Mouse (Mus musculus): ENCODE results near the gene Ly6g6f.
A peak's percentile ranks its signal among the peaks of the same experiment; 100 is the strongest.
"Not testable (repeated sequence)": the region's sequence is repeated elsewhere in the genome, so short reads cannot be mapped to it uniquely, and the experiment has no call there.

The Ly6g6f gene

GRCm38 (mm10) chr17:35085208-35085865 is at the start of gene Ly6g6f:
Gene Ly6g6f (minus strand): TSS chr17:35085610.
- no peak for DNase-seq

- peak; percentile 98 for DNase-seq
Observed at GRCm38 (mm10) chr17:35134801-35135590, 49.6 kb upstream of the Ly6g6f start, which contains the start of gene Bag6. Gene Bag6 (plus strand): TSS chr17:35135178.

GRCm38 (mm10) chr17:35133517-35133916 is 48.1 kb upstream of the Ly6g6f start:
- no peak for DNase-seq

- DNase-seq: no peak
Observed at GRCm38 (mm10) chr17:35132174-35132560, 46.8 kb upstream of the Ly6g6f start.

GRCm38 (mm10) chr17:35131500-35132173 is 46.2 kb upstream of the Ly6g6f start, which contains the start of gene Apom:
Gene Apom (minus strand): TSS chr17:35132050.
- no peak for DNase-seq

GRCm38 (mm10) chr17:35131038-35131437 is 45.6 kb upstream of the Ly6g6f start:
- DNase-seq: no peak

GRCm38 (mm10) chr17:35128996-35129395 is 43.6 kb upstream of the Ly6g6f start:
- DNase-seq: no peak

- no peak for DNase-seq
Observed at GRCm38 (mm10) chr17:35127017-35127416, 41.6 kb upstream of the Ly6g6f start.

- peak; percentile 88 for DNase-seq
Observed at GRCm38 (mm10) chr17:35126206-35126611, 40.8 kb upstream of the Ly6g6f start, which contains the start of gene D17H6S53E. Gene D17H6S53E (plus strand): TSS chr17:35126373.

- no peak for DNase-seq
Observed at GRCm38 (mm10) chr17:35125578-35125977, 40.2 kb upstream of the Ly6g6f start.

- no peak for DNase-seq
Observed at GRCm38 (mm10) chr17:35125081-35125480, 39.7 kb upstream of the Ly6g6f start.

- DNase-seq: not testable (repeated sequence)
Observed at GRCm38 (mm10) chr17:35124261-35124896, 39.0 kb upstream of the Ly6g6f start.

GRCm38 (mm10) chr17:35123287-35123686 is 37.9 kb upstream of the Ly6g6f start:
- not testable (repeated sequence) for DNase-seq

GRCm38 (mm10) chr17:35121871-35122303 is 36.5 kb upstream of the Ly6g6f start, which contains the start of gene Csnk2b:
Gene Csnk2b (minus strand): TSS chr17:35122053.
- DNase-seq: peak; percentile 79

- peak; percentile 100 for DNase-seq
Observed at GRCm38 (mm10) chr17:35121143-35121799, 35.9 kb upstream of the Ly6g6f start, which contains the start of gene Gpank1. Gene Gpank1 (plus strand): TSS chr17:35121455.

- DNase-seq: no peak
Observed at GRCm38 (mm10) chr17:35120745-35121142, 35.3 kb upstream of the Ly6g6f start.

- DNase-seq: no peak
Observed at GRCm38 (mm10) chr17:35115046-35116019, 29.9 kb upstream of the Ly6g6f start, which contains the start of gene Ly6g5b. Gene Ly6g5b (minus strand): TSS chr17:35115428.

- DNase-seq: no peak
Observed at GRCm38 (mm10) chr17:35111774-35112173, 26.4 kb upstream of the Ly6g6f start.

- no peak for DNase-seq
Observed at GRCm38 (mm10) chr17:35108097-35108496, 22.7 kb upstream of the Ly6g6f start, which contains the start of gene Ly6g5c. Gene Ly6g5c (plus strand): TSS chr17:35108279.

GRCm38 (mm10) chr17:35106522-35106921 is 21.1 kb upstream of the Ly6g6f start:
- no peak for DNase-seq
